Mouse (Mus musculus): ENCODE results near the gene Gnb2. TPM values are rescaled to one million over a fixed set of nuclear protein-coding genes. Genes with fewer than 3 reads are reported as not detected.

The Gnb2 gene
- polyA plus RNA-seq, 1 experiment from 2014 or later = 427 TPM

- Histone ChIP-seq H3K36me3 (ENCODE audit: control insufficient read depth, insufficient read depth, low read length) (no peaks in the 10 kb centered on the region), H3K27ac (ENCODE audit: low read depth, low read length) (no peak overlapping the region), H3K9me3 (ENCODE audit: control insufficient read depth, low read length) (no peaks in the 10 kb centered on the region), H3K9ac (ENCODE audit: low read depth, low read length) (no peak overlapping the region), H3K4me1 (ENCODE audit: control insufficient read depth, insufficient read depth, low read length) (no peaks in the 10 kb centered on the region), H3K27me3 (ENCODE audit: control insufficient read depth, insufficient read depth, low read length) (peaks cover 10% of the 10 kb centered on the region; the same call in 1 of the 2 replicates), H3K4me3 (ENCODE audit: low read length) (no peak overlapping the region), H3K4me2 (replicated peaks; ENCODE audit: low read depth, low read length) (no peak overlapping the region)
- ATAC-seq (ENCODE audit: low FRiP score, low TSS enrichment) = no peak
- WGBS = 91% methylated on average over 2 of the region's 2 CpGs
Measured at GRCm38 (mm10) chr5:137549840-137550239, 16.5 kb upstream of the Gnb2 start.

GRCm38 (mm10) chr5:137545596-137545995, 12.3 kb upstream of the Gnb2 start:
- ATAC-seq (ENCODE audit: low FRiP score, low TSS enrichment) = no peak
- Histone ChIP-seq H3K27me3 (ENCODE audit: control insufficient read depth, insufficient read depth, low read length) (no peaks in the 10 kb centered on the region), H3K27ac (ENCODE audit: low read depth, low read length) (no peak overlapping the region), H3K9me3 (ENCODE audit: control insufficient read depth, low read length) (no peaks in the 10 kb centered on the region), H3K4me3 (ENCODE audit: low read length) (no peak overlapping the region), H3K4me1 (ENCODE audit: control insufficient read depth, insufficient read depth, low read length) (no peaks in the 10 kb centered on the region), H3K9ac (ENCODE audit: low read depth, low read length) (no peak overlapping the region), H3K4me2 (replicated peaks; ENCODE audit: low read depth, low read length) (no peak overlapping the region), H3K36me3 (ENCODE audit: control insufficient read depth, insufficient read depth, low read length) (no peaks in the 10 kb centered on the region)
- WGBS = 75% methylated on average over 4 of the region's 4 CpGs

GRCm38 (mm10) chr5:137544926-137545325, 11.6 kb upstream of the Gnb2 start:
- 63% methylated on average over 6 of the region's 6 CpGs for WGBS
- H3K36me3 ChIP-seq (ENCODE audit: control insufficient read depth, insufficient read depth, low read length) = no peaks in the 10 kb centered on the region
- H3K9me3 ChIP-seq (ENCODE audit: control insufficient read depth, low read length) = no peaks in the 10 kb centered on the region
- no peaks in the 10 kb centered on the region for H3K27me3 ChIP-seq (ENCODE audit: control insufficient read depth, insufficient read depth, low read length)
- no peak overlapping the region for H3K4me2 ChIP-seq (replicated peaks; ENCODE audit: low read depth, low read length)
- no peak overlapping the region for H3K4me3 ChIP-seq (ENCODE audit: low read length)
- no peak for ATAC-seq (ENCODE audit: low FRiP score, low TSS enrichment)
- H3K9ac ChIP-seq (ENCODE audit: low read depth, low read length) = no peak overlapping the region
- H3K4me1 ChIP-seq (ENCODE audit: control insufficient read depth, insufficient read depth, low read length) = no peaks in the 10 kb centered on the region
- no peak overlapping the region for H3K27ac ChIP-seq (ENCODE audit: low read depth, low read length)

GRCm38 (mm10) chr5:137541768-137542540, 8.6 kb upstream of the Gnb2 start:
- 75% methylated on average over 5 of the region's 5 CpGs for WGBS
- H3K4me2 ChIP-seq (replicated peaks; ENCODE audit: low read depth, low read length) = no peak overlapping the region
- ATAC-seq (ENCODE audit: low FRiP score, low TSS enrichment) = no peak
- H3K4me1 ChIP-seq (ENCODE audit: control insufficient read depth, insufficient read depth, low read length) = no peaks in the 10 kb centered on the region
- H3K9me3 ChIP-seq (ENCODE audit: control insufficient read depth, low read length) = no peaks in the 10 kb centered on the region
- no peaks in the 10 kb centered on the region for H3K27me3 ChIP-seq (ENCODE audit: control insufficient read depth, insufficient read depth, low read length)
- H3K27ac ChIP-seq (ENCODE audit: low read depth, low read length) = no peak overlapping the region
- H3K4me3 ChIP-seq (ENCODE audit: low read length) = no peak overlapping the region
- no peaks in the 10 kb centered on the region for H3K36me3 ChIP-seq (ENCODE audit: control insufficient read depth, insufficient read depth, low read length)
- H3K9ac ChIP-seq (ENCODE audit: low read depth, low read length) = no peak overlapping the region

GRCm38 (mm10) chr5:137540991-137541390, 7.7 kb upstream of the Gnb2 start:
- H3K9me3 ChIP-seq (ENCODE audit: control insufficient read depth, low read length) = no peaks in the 10 kb centered on the region
- no peak overlapping the region for H3K27ac ChIP-seq (ENCODE audit: low read depth, low read length)
- WGBS = 72% methylated on average over 6 of the region's 6 CpGs
- no peaks in the 10 kb centered on the region for H3K27me3 ChIP-seq (ENCODE audit: control insufficient read depth, insufficient read depth, low read length)
- no peak overlapping the region for H3K4me3 ChIP-seq (ENCODE audit: low read length)
- no peak for ATAC-seq (ENCODE audit: low FRiP score, low TSS enrichment)
- H3K36me3 ChIP-seq (ENCODE audit: control insufficient read depth, insufficient read depth, low read length) = no peaks in the 10 kb centered on the region
- no peak overlapping the region for H3K4me2 ChIP-seq (replicated peaks; ENCODE audit: low read depth, low read length)
- H3K4me1 ChIP-seq (ENCODE audit: control insufficient read depth, insufficient read depth, low read length) = no peaks in the 10 kb centered on the region
- no peak overlapping the region for H3K9ac ChIP-seq (ENCODE audit: low read depth, low read length)

- H3K27me3 ChIP-seq (ENCODE audit: control insufficient read depth, insufficient read depth, low read length) = no peaks in the 10 kb centered on the region
- WGBS = 74% methylated on average over 7 of the region's 7 CpGs
Measured at GRCm38 (mm10) chr5:137539291-137539801, 6.0 kb upstream of the Gnb2 start.

GRCm38 (mm10) chr5:137537461-137537860, 4.2 kb upstream of the Gnb2 start:
- Histone ChIP-seq H3K9me3 (ENCODE audit: control insufficient read depth, low read length) (no peaks in the 10 kb centered on the region), H3K36me3 (ENCODE audit: control insufficient read depth, insufficient read depth, low read length) (no peaks in the 10 kb centered on the region), H3K27me3 (ENCODE audit: control insufficient read depth, insufficient read depth, low read length) (no peaks in the 10 kb centered on the region), H3K4me2 (replicated peaks; ENCODE audit: low read depth, low read length) (no peak overlapping the region), H3K4me1 (ENCODE audit: control insufficient read depth, insufficient read depth, low read length) (0 out of 2 replicates have a peak, but pooled peaks cover 3% of the 10 kb centered on the region), H3K9ac (ENCODE audit: low read depth, low read length) (no peak overlapping the region), H3K4me3 (ENCODE audit: low read length) (no peak overlapping the region), H3K27ac (ENCODE audit: low read depth, low read length) (no peak overlapping the region)
- 62% methylated on average over 4 of the region's 4 CpGs for WGBS
- ATAC-seq (ENCODE audit: low FRiP score, low TSS enrichment) = no peak

More at GRCm38 (mm10) chr5:137539291-137539801, 6.0 kb upstream of the Gnb2 start:
- Histone ChIP-seq H3K4me3 (ENCODE audit: low read length) (no peak overlapping the region), H3K4me2 (replicated peaks; ENCODE audit: low read depth, low read length) (no peak overlapping the region), H3K9ac (ENCODE audit: low read depth, low read length) (no peak overlapping the region), H3K27ac (ENCODE audit: low read depth, low read length) (no peak overlapping the region), H3K36me3 (ENCODE audit: control insufficient read depth, insufficient read depth, low read length) (no peaks in the 10 kb centered on the region), H3K9me3 (ENCODE audit: control insufficient read depth, low read length) (no peaks in the 10 kb centered on the region), H3K4me1 (ENCODE audit: control insufficient read depth, insufficient read depth, low read length) (no peaks in the 10 kb centered on the region)
- no peak for ATAC-seq (ENCODE audit: low FRiP score, low TSS enrichment)

- H3K9ac ChIP-seq (ENCODE audit: low read depth, low read length) = no peak overlapping the region
- no peaks in the 10 kb centered on the region for H3K27me3 ChIP-seq (ENCODE audit: control insufficient read depth, insufficient read depth, low read length)
- ATAC-seq (ENCODE audit: low FRiP score, low TSS enrichment) = no peak
- H3K4me1 ChIP-seq (ENCODE audit: control insufficient read depth, insufficient read depth, low read length) = peaks cover 5% of the 10 kb centered on the region; the same call in 1 of the 2 replicates
- H3K4me3 ChIP-seq (ENCODE audit: low read length) = no peak overlapping the region
- H3K4me2 ChIP-seq (replicated peaks; ENCODE audit: low read depth, low read length) = no peak overlapping the region
- no peak overlapping the region for H3K27ac ChIP-seq (ENCODE audit: low read depth, low read length)
- no peaks in the 10 kb centered on the region for H3K36me3 ChIP-seq (ENCODE audit: control insufficient read depth, insufficient read depth, low read length)
- 79% methylated on average over 9 of the region's 9 CpGs for WGBS
- H3K9me3 ChIP-seq (ENCODE audit: control insufficient read depth, low read length) = no peaks in the 10 kb centered on the region
Measured at GRCm38 (mm10) chr5:137535318-137535717, 2.0 kb upstream of the Gnb2 start.

- H3K27me3 ChIP-seq (ENCODE audit: control insufficient read depth, insufficient read depth, low read length) = no peaks in the 10 kb centered on the region
- WGBS = 89% methylated on average over 3 of the region's 3 CpGs
- ATAC-seq (ENCODE audit: low FRiP score, low TSS enrichment) = no peak
Measured at GRCm38 (mm10) chr5:137534762-137535161, 1.5 kb upstream of the Gnb2 start.

More at GRCm38 (mm10) chr5:137534762-137535161, 1.5 kb upstream of the Gnb2 start:
- Histone ChIP-seq H3K4me2 (replicated peaks; ENCODE audit: low read depth, low read length) (no peak overlapping the region), H3K4me3 (ENCODE audit: low read length) (no peak overlapping the region), H3K9me3 (ENCODE audit: control insufficient read depth, low read length) (no peaks in the 10 kb centered on the region), H3K27ac (ENCODE audit: low read depth, low read length) (no peak overlapping the region), H3K36me3 (ENCODE audit: control insufficient read depth, insufficient read depth, low read length) (peaks cover 5% of the 10 kb centered on the region), H3K9ac (ENCODE audit: low read depth, low read length) (no peak overlapping the region), H3K4me1 (ENCODE audit: control insufficient read depth, insufficient read depth, low read length) (peaks cover 11% of the 10 kb centered on the region)
